Mouse (Mus musculus) liver, adult 2 months (tissue): ENCODE data around the gene Zfp598. TPM values are rescaled to one million over a fixed set of nuclear protein-coding genes. Genes with fewer than 3 reads are reported as not detected.

Experiments used
- DNase-seq: peaks from one replicate; pipeline ENCODE4 v3.0.0-alpha.2; 2011; ENCODE audit warnings: low read depth, low spot score; ENCODE audit errors: extremely low read depth
- H3K27ac ChIP-seq: fragments of 200-500 bp; replicated peaks from 2 replicates; pipeline ENCODE4 v1.5.1; 2012; ENCODE audit warnings: low read depth, mild to moderate bottlenecking, control low read depth, inconsistent platforms, low read length; ENCODE audit not compliant: insufficient read depth
- H3K27me3 ChIP-seq: fragments of 200-500 bp; 2 replicates; pipeline ENCODE4 v1.6.1; 2012; ENCODE audit warnings: mild to moderate bottlenecking, moderate library complexity, low read length, inconsistent platforms; ENCODE audit not compliant: control insufficient read depth, insufficient read depth
- H3K36me3 ChIP-seq: fragments of 200-500 bp; 2 replicates; pipeline ENCODE4 v1.6.1; 2012; ENCODE audit warnings: low read length, inconsistent platforms; ENCODE audit not compliant: control insufficient read depth, insufficient read depth
- H3K4me1 ChIP-seq: fragments of 200-500 bp; 2 replicates; pipeline ENCODE4 v1.6.1; 2011; ENCODE audit warnings: low read length; ENCODE audit not compliant: control insufficient read depth, insufficient read depth
- H3K4me3 ChIP-seq: fragments of 200-500 bp; 2 replicates; pipeline ENCODE4 v1.5.1; 2011; ENCODE audit warnings: low read depth, mild to moderate bottlenecking, control low read depth, low read length, moderate library complexity; ENCODE audit not compliant: insufficient read depth
- H3K79me2 ChIP-seq: fragments of 200-500 bp; 2 replicates; pipeline ENCODE4 v1.6.1; 2012; ENCODE audit warnings: inconsistent platforms, mild to moderate bottlenecking, low read length, moderate library complexity; ENCODE audit not compliant: control insufficient read depth, insufficient read depth
- H3K9ac ChIP-seq: fragments of 200-500 bp; 2 replicates; pipeline ENCODE4 v1.6.1; 2012; ENCODE audit warnings: low read depth, mild to moderate bottlenecking, control low read depth, inconsistent platforms, low read length
- CTCF ChIP-seq: fragments of 200-500 bp; IDR thresholded peaks from 2 replicates; pipeline ENCODE4 v1.5.1; 2011; ENCODE audit warnings: low read depth, low read length, control low read depth
- POLR2A ChIP-seq: fragments of 200-500 bp; IDR thresholded peaks from 2 replicates; pipeline ENCODE4 v1.6.1; 2011; ENCODE audit warnings: low read length, control low read depth; ENCODE audit not compliant: insufficient read depth; ENCODE audit errors: extremely low read depth
- WGBS: fragments of 180-500 bp; shearing (Covaris S2); methylation state at CpG from one replicate; pipeline ENCODE4 v1.1.7; 2018; 5-methylcytosine and 5-hydroxymethylcytosine counted together
- polyA plus RNA-seq: library from polyadenylated mRNA; depleted of rRNA; stranded (reverse); fragments of >200 nt; gene quantifications from 2 replicates; pipeline ENCODE4 v1.2.3, GENCODE M21; 2012
- total RNA-seq: library from RNA; depleted of rRNA; stranded (reverse); fragments of >200 nt; gene quantifications from 2 replicates; pipeline ENCODE4 v1.2.3, GENCODE M21; 2014

The Zfp598 gene
- total and polyA plus RNA-seq, 2 experiments = 11.1 to 106 TPM

GRCm38 (mm10) chr17:24644030-24644715 is 25.3 kb upstream of the Zfp598 start:
- 43% methylated on average over 7 of the region's 7 CpGs for WGBS
- H3K79me2 ChIP-seq = peaks cover 3% of the 10 kb centered on the region; the same call in 1 of the 2 replicates

GRCm38 (mm10) chr17:24644875-24645721 is 24.4 kb upstream of the Zfp598 start:
- Histone ChIP-seq H3K4me3 (peak overlapping the region; percentile 35; the same call in 1 of the 2 replicates), H3K9ac (peak overlapping the region; percentile 66), H3K4me1 (no peaks in the 10 kb centered on the region), H3K27ac (peak overlapping the region; percentile 87), H3K36me3 (peaks cover 5% of the 10 kb centered on the region; the same call in 1 of the 2 replicates), H3K27me3 (no peaks in the 10 kb centered on the region), H3K79me2 (peaks cover 10% of the 10 kb centered on the region; the same call in 1 of the 2 replicates)
- DNase-seq = no peak
- TF ChIP-seq CTCF = no peak
- TF ChIP-seq POLR2A = no peak
- WGBS = 82% methylated on average over 9 of the region's 9 CpGs

More at GRCm38 (mm10) chr17:24644030-24644715, 25.3 kb upstream of the Zfp598 start:
- peak; percentile 52 for DNase-seq
- Histone ChIP-seq H3K27me3 (no peaks in the 10 kb centered on the region), H3K27ac (peak overlapping the region; percentile 83), H3K36me3 (peaks cover 5% of the 10 kb centered on the region; the same call in 1 of the 2 replicates), H3K4me1 (no peaks in the 10 kb centered on the region), H3K4me3 (peak overlapping the region; percentile 35), H3K9ac (peak overlapping the region; percentile 66)
- TF ChIP-seq CTCF (no peak), POLR2A (no peak)

GRCm38 (mm10) chr17:24645916-24646315 is 23.6 kb upstream of the Zfp598 start:
- no peak overlapping the region for H3K4me3 ChIP-seq
- peaks cover 7% of the 10 kb centered on the region for H3K4me1 ChIP-seq
- TF ChIP-seq POLR2A = no peak
- TF ChIP-seq CTCF = no peak
- H3K9ac ChIP-seq = peak overlapping the region; percentile 61; the same call in 1 of the 2 replicates
- H3K27me3 ChIP-seq = no peaks in the 10 kb centered on the region
- H3K27ac ChIP-seq = peak overlapping the region; percentile 87
- 84% methylated on average over 3 of the region's 3 CpGs for WGBS
- DNase-seq = no peak
- peaks cover 2% of the 10 kb centered on the region; the same call in 1 of the 2 replicates for H3K36me3 ChIP-seq
- H3K79me2 ChIP-seq = peaks cover 10% of the 10 kb centered on the region; the same call in 1 of the 2 replicates

- Histone ChIP-seq H3K79me2 (peaks cover 10% of the 10 kb centered on the region; the same call in 1 of the 2 replicates), H3K9ac (no peak overlapping the region), H3K36me3 (no peaks in the 10 kb centered on the region; the same call in 1 of the 2 replicates), H3K4me3 (no peak overlapping the region), H3K27ac (peak overlapping the region; percentile 87), H3K27me3 (no peaks in the 10 kb centered on the region), H3K4me1 (peaks cover 7% of the 10 kb centered on the region)
- no peak for TF ChIP-seq POLR2A
- no peak for TF ChIP-seq CTCF
- no peak for DNase-seq
- WGBS = 77% methylated on average over 4 of the region's 4 CpGs
These were observed 23.1 kb upstream of the Zfp598 start for GRCm38 (mm10) chr17:24646381-24646780.

- H3K9ac ChIP-seq = peak overlapping the region; percentile 24
- H3K27ac ChIP-seq = peak overlapping the region; percentile 15
- no peaks in the 10 kb centered on the region; the same call in 1 of the 2 replicates for H3K36me3 ChIP-seq
- H3K4me1 ChIP-seq = peaks cover 7% of the 10 kb centered on the region
- no peak for DNase-seq
- H3K27me3 ChIP-seq = no peaks in the 10 kb centered on the region
- H3K4me3 ChIP-seq = peak overlapping the region; percentile 53
- 77% methylated on average over 11 of the region's 11 CpGs for WGBS
- peaks cover 10% of the 10 kb centered on the region; the same call in 1 of the 2 replicates for H3K79me2 ChIP-seq
- TF ChIP-seq POLR2A (no peak), CTCF (no peak)
These were observed 22.0 kb upstream of the Zfp598 start for GRCm38 (mm10) chr17:24647493-24647892.
